Mouse (Mus musculus): ENCODE measurements at regions not wholly inside any gene's neighbourhood (a gene's known extent, or its start where the extent isn't known, plus 50 kb on each side); places are given as distances from the start of the nearest gene placed in this dataset.

DNA sequence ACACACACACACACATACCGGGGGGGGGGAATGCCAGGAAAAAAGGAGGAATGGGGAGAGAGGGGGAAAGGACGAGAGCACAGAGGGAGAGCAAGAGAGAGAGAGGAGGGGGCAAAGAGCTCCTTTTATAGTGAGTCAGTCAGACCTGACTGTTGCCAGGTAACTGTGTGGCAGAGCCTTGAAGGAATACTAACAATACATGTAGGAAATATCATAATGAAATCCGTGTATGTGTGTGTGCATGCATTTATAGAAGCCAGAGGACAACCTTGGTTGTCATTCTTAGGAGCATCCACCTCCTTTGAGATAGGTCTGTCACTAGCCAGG lies 127.6 kb upstream of the Med14 start:
- in situ Hi-C loops (cut with MboI, MseI): loop anchor here (25.0 kb wide), 1 partner anchor 773 kb away; the partner anchor contains the start of gene Gpr82

GRCm38 (mm10) chrX:12888708-12889481 lies 127.0 kb upstream of the Med14 start:
- in situ Hi-C loops (cut with MboI, MseI): loop anchor here (25.0 kb wide), 1 partner anchor 773 kb away; the partner anchor contains the start of gene Gpr82

DNA sequence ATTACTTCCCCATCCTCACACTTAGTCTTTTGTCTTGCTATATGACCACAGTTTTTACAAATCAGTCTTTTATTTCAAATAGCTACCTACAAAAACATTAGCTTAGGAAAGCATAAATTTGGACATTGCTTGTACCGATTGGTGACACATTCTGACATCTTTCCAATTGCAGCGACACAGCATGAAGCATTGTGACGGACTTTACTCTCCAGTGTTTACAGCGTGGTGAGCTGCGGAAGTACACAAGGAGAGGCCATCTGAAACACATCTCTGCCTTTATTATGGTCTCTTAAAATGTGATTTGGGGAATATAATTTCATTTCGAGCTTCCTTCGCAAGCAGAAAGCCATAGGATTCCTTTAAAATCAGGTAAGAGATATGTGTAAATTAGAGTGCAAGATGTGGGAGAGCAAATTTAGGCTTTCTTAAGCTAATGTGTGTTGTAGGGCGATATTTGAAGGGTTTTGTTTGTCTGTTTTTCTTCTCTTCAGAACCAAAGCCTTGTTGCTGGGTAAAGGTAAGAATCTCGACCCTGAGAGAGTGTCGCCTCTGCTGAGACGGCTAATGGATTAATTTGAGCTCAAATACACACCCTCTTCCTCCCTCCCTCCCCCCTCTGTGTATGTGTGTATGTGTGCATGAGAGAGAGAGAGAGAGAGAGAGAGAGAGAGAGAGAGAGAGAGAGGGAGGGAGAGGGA lies 126.3 kb upstream of the Med14 start:
- in situ Hi-C loops (cut with MboI, MseI): loop anchor here (25.0 kb wide), 1 partner anchor 774 kb away; the partner anchor contains the start of gene Gpr82

- in situ Hi-C loops (cut with MboI, MseI): loop anchor here (25.0 kb wide), 1 partner anchor 775 kb away; the partner anchor contains the start of gene Gpr82
Observed at GRCm38 (mm10) chrX:12887516-12887915, 125.6 kb upstream of the Med14 start.

- in situ Hi-C loops (cut with MboI, MseI): loop anchor here (25.0 kb wide), 1 partner anchor 776 kb away; the partner anchor contains the start of gene Gpr82
Observed at GRCm38 (mm10) chrX:12886160-12887048, 124.5 kb upstream of the Med14 start.

DNA sequence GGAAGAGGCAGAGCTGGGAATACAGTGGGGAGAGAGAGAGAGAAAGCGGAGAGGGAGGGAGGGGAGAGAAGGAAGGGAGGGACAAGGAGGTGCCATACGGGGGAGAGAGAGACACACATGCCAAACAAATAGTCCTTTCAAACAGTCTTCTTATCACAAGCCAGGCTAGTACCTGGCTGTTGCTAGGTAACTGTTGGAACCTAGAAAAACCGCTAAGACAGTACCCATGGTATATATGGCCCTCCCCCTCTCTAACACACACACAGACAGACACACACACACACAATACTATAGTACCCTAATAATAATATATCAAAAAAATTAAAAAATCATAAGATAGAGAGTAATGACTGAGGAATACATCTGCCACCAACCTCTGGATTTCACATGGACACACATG lies 117.4 kb upstream of the Med14 start:
- in situ Hi-C loops (cut with MboI, MseI): loop anchor here (25.0 kb wide), 1 partner anchor 783 kb away; the partner anchor contains the start of gene Gpr82

DNA sequence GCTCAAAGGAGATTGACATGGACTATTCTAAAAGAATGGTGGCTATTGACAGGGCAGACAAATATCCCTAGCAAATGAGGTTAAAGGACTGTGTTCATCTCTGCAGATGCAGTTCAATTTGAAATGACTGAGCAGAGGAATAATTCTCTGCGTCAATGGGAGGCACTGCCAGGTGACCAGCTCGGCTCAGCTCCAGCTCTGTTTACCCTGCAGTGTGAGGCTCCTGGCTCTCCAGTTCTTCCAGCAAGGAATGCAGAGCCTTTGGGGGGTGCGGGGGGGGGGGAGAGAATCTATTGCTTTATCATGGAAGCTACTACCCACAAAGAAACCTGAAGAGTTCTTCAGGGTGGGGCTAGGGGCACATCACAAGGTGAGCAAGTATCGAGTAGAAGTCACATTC lies 115.6 kb upstream of the Med14 start:
- in situ Hi-C loops (cut with MboI, MseI): loop anchor here (25.0 kb wide), 1 partner anchor 785 kb away; the partner anchor contains the start of gene Gpr82

DNA sequence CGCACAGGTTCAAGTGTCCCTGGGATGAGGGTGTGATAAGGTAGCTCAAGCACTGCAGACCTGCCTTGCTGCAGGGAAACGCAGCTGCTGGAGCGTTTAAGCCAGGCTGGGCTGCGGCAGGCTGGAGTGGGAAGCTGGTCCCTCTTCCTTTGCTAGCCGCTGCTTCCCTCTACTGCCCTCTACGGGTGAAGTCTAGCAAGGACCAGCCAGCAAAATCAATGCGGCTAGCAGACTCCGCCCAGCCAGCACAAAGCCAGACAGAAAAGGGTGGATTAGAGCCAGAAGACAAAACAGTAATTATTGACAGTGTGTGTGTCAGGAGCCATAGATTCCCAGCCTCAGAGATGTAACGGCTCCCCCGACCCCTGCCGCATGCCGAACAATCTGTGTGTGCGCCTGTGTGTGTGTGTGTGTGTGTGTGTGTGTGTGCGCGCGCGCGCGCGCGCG lies 111.8 kb upstream of the Med14 start:
- in situ Hi-C loops (cut with MboI, MseI): no loop called here

- in situ Hi-C loops (cut with MboI, MseI): no loop called here
Observed at GRCm38 (mm10) chrX:12873230-12873629, 111.4 kb upstream of the Med14 start.

DNA sequence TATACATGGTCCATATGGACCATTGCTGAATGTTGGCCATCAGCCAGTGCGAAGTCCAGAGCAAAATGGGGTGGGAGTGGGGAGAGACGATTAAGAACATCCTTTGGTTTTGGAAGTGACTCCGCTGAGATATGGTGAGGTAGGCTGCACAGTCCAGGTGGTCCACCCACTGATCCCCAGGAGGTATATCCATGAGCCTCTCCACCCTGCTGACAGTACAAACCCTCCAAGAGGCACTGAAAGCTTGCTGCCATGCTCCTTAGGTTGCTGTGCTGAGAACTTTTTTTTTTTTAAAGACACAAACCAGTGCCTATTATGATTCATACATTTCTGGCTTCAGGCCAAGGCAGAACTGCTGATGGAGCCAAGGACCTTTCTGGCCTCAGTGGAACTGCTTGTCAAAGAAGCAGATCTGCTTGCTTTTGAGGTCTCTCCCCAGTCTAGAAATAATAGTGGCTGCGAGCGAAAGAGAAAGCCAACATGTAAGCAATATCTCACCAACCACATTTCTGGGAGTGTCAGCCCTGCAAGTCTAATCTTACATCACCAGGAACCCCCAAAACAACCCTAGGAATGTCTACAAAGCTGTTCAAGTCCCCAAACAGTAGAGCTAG lies 105.1 kb upstream of the Med14 start:
- in situ Hi-C loops (cut with MboI, MseI): no loop called here

DNA sequence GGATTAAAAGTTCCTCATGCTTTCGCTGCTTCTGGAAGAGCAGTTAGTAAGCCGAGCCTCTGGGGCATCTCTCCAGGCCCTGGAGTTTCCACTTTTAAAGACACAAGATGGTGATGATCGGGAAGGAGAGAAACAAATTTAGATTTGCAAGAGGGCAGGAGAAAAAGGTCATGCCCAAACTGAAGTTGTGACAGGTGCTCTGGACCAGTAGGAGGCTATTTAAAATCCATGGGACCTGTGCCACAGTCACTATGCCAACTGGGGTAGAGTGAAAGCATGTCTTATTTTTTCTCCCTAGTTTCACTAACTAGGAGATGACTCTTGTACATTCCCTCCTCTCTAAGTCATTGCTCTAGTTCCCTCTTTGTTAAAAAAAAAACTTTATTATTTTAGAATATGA lies 104.3 kb upstream of the Med14 start:
- in situ Hi-C loops (cut with MboI, MseI): no loop called here

- in situ Hi-C loops (cut with MboI, MseI): no loop called here
Observed at GRCm38 (mm10) chrX:12860168-12860567, 98.3 kb upstream of the Med14 start.

GRCm38 (mm10) chrX:12858757-12859156 lies 96.9 kb upstream of the Med14 start:
- in situ Hi-C loops (cut with MboI, MseI): no loop called here

- in situ Hi-C loops (cut with MboI, MseI): no loop called here
Observed at GRCm38 (mm10) chrX:12857881-12858755, 96.2 kb upstream of the Med14 start.

GRCm38 (mm10) chrX:12855425-12855824 lies 93.6 kb upstream of the Med14 start:
- in situ Hi-C loops (cut with MboI, MseI): no loop called here

DNA sequence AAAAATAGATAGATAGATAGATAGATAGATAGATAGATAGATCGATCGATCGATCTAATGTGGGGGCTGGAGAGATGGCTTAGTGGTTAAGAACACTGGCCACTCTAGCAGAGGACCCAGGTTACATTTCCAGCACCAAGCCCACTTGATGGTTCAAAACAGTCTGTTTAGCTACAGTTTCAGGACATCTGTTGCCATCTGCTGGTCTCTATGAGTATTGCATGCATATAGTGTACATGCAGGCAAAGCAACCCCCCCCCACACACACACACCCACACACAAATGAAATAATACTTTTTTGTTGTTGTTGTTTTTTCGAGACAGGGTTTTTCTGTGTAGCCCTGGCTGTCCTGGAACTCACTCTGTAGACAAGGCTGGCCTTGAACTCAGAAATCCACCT lies 89.8 kb upstream of the Med14 start:
- in situ Hi-C loops (cut with MboI, MseI): no loop called here

GRCm38 (mm10) chrX:12844431-12844830 lies 82.6 kb upstream of the Med14 start:
- in situ Hi-C loops (cut with MboI, MseI): no loop called here

DNA sequence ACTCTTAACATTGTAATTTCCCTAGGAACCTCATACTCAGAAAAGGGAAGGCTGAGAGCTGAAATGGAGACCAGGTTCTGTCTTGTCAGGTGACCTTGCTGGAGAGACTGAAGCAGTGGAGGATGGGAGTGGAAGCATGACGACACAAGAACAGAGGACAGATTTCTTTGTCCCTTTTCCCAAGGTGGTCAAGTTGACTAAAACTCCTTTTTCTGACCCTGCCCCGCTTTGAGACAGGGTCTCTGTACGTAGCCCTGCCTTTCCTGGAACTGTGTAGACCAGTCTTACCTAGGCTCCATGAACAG lies 79.1 kb upstream of the Med14 start:
- in situ Hi-C loops (cut with MboI, MseI): no loop called here

GRCm38 (mm10) chrX:12840160-12841020 lies 78.5 kb upstream of the Med14 start:
- in situ Hi-C loops (cut with MboI, MseI): no loop called here
